Mouse (Mus musculus) C2C12 (cell line): Measurements from ENCODE around the gene Cmah.

Source experiments
- CEBPB ChIP-seq: IDR thresholded peaks from one replicate; pipeline ENCODE4 v1.6.1; 2011; ENCODE audit warnings: low read depth, mild to moderate bottlenecking, control low read depth, moderate library complexity
- CTCF ChIP-seq: IDR thresholded peaks from one replicate; pipeline ENCODE4 v1.5.1; 2011; ENCODE audit not compliant: control insufficient read depth, insufficient read depth, insufficient read length
- FOSL1 ChIP-seq: IDR thresholded peaks from one replicate; pipeline ENCODE4 v1.8.0; 2011; ENCODE audit warnings: mild to moderate bottlenecking, low read length; ENCODE audit not compliant: poor library complexity, insufficient read depth, severe bottlenecking
- MAX ChIP-seq: IDR thresholded peaks from one replicate; pipeline ENCODE4 v1.6.1; 2011; ENCODE audit warnings: mild to moderate bottlenecking, control low read depth
- MYOD1 ChIP-seq: IDR thresholded peaks from one replicate; pipeline ENCODE4 v1.6.1; 2011; ENCODE audit warnings: low read depth; ENCODE audit not compliant: control insufficient read depth, insufficient read length
- MYOG ChIP-seq: IDR thresholded peaks from one replicate; pipeline ENCODE4 v1.6.1; 2011; ENCODE audit not compliant: control insufficient read depth, insufficient read length; ENCODE audit errors: extremely low read depth
- USF1 ChIP-seq: IDR thresholded peaks from one replicate; pipeline ENCODE4 v1.6.1; 2011; ENCODE audit warnings: low read depth, mild to moderate bottlenecking, control low read depth, moderate library complexity

DNA sequence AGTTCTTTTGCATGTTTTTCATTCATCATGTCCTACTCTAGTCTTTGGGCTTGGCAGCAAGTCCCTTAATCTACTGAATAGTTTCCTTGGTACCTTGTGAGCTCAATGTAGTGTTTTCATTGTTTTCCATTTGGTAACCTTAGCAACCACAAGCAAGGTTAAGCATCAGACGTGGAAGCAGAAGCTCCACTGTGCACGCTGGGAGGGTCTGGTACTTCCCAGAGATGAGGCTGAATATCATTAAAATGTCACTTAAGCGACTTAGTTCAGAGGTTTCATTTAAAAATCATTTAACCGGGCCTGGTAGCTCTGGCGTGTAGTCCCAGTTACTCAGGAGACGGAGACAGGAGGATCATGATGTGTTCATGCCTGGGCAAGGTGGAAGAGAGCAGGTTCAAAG, 5.9 kb upstream of the Cmah start:
- no peak for TF ChIP-seq CTCF
- TF ChIP-seq MYOD1, result no peak
- no peak for TF ChIP-seq USF1
- no peak for TF ChIP-seq MAX
- no peak for TF ChIP-seq MYOG
- TF ChIP-seq CEBPB, result no peak
- no peak for TF ChIP-seq FOSL1
